Mouse (Mus musculus) erythroblast, embryonic 14.5 days (primary cell): ENCODE measurements around the gene Chst5.

Experiments
- GATA1 ChIP-seq: IDR thresholded peaks from 2 replicates; pipeline ENCODE4 v1.6.1; 2012; ENCODE audit warnings: low read length, inconsistent platforms, mixed read lengths
- TAL1 ChIP-seq: IDR thresholded peaks from 3 replicates; pipeline ENCODE4 v1.6.1; 2012; ENCODE audit warnings: low read length, inconsistent platforms, mixed read lengths

- TF ChIP-seq GATA1 (no peak), TAL1 (no peak)
Observed at GRCm38 (mm10) chr8:111939516-111940142, 29.4 kb upstream of the Chst5 start.
